Mouse (Mus musculus): Measurements from ENCODE around the gene Fmnl3. TPM values are rescaled to one million over a fixed set of nuclear protein-coding genes. Genes with fewer than 3 reads are reported as not detected.

Gene Fmnl3
- polyA plus RNA-seq, 1 experiment = 8.2 TPM

GRCm38 (mm10) chr15:99283456-99283855 is 86.8 kb downstream of the Fmnl3 start:
- Histone ChIP-seq H3K27me3 (ENCODE audit: control insufficient read depth, insufficient read depth, low read length) (no peaks in the 10 kb centered on the region), H3K4me1 (ENCODE audit: control insufficient read depth, insufficient read depth, insufficient read length, low read length) (peaks cover 12% of the 10 kb centered on the region; the same call in 1 of the 2 replicates), H3K4me3 (ENCODE audit: low read depth, low read length) (no peak overlapping the region), H3K27ac (ENCODE audit: insufficient read depth, low read depth, low read length) (no peak overlapping the region), H3K36me3 (ENCODE audit: control insufficient read depth, insufficient read depth, low read length) (no peaks in the 10 kb centered on the region)
- WGBS = 52% methylated on average over 10 of the region's 10 CpGs
- TF ChIP-seq CTCF (IDR thresholded peaks at IDR 0.05; ENCODE audit: extremely low read depth, insufficient read length, insufficient replicate concordance, low read depth, low read length) = 0 out of 2 replicates have a peak, but pooled peaks have one; percentile 22
- TF ChIP-seq POLR2A (IDR thresholded peaks at IDR 0.05; ENCODE audit: low read depth, low read length) = no peak

DNA sequence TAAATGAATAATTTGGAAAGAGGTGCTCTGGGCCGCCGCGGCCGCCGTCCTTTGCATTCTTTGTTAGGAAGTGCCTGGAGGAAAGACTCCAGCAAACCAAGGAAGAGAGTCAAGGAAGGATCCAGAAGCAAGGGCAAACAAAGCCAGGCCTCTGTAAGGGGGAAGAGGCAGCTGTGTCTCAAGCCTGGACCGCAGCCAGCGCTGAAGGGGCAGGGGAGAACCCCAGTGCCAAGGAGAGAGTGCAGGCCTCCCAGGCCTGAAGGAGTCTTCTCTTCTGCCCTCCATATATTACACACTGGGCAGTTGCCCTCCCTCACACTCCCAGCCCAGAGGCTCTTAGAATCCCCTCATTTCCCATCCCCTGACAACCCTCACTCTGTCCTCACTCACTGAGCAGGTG is 92.0 kb downstream of the Fmnl3 start:
- Histone ChIP-seq H3K27ac (ENCODE audit: insufficient read depth, low read depth, low read length) (no peak overlapping the region), H3K4me1 (ENCODE audit: control insufficient read depth, insufficient read depth, insufficient read length, low read length) (no peaks in the 10 kb centered on the region), H3K27me3 (ENCODE audit: control insufficient read depth, insufficient read depth, low read length) (no peaks in the 10 kb centered on the region), H3K36me3 (ENCODE audit: control insufficient read depth, insufficient read depth, low read length) (no peaks in the 10 kb centered on the region), H3K4me3 (ENCODE audit: low read depth, low read length) (no peak overlapping the region)
- no peak for TF ChIP-seq CTCF (IDR thresholded peaks at IDR 0.05; ENCODE audit: extremely low read depth, insufficient read length, insufficient replicate concordance, low read depth, low read length)
- TF ChIP-seq POLR2A (IDR thresholded peaks at IDR 0.05; ENCODE audit: low read depth, low read length) = no peak
- 50% methylated on average over 7 of the region's 7 CpGs for WGBS

DNA sequence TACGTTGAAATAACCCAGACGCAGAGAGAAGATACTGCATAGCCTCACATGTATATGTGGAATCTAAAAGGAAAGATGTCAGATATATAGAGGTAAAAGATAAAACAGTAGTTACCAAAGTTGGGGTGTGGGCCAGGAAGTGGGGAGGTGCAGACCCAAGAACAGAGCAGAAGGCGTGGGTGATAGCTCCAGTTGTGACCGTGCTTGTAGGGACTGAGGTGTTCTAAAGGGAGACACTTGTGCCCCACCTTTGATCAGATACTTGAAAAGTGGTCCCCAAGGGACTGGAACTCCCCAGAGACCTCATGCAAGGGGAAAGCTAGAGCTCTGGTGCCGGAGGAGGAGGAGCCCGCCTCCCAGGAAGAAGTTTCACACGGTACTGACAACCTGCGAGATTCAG is 94.2 kb downstream of the Fmnl3 start:
- 90% methylated on average over 8 of the region's 8 CpGs for WGBS
- no peak overlapping the region for H3K4me3 ChIP-seq (ENCODE audit: low read depth, low read length)
- no peak for TF ChIP-seq CTCF (IDR thresholded peaks at IDR 0.05; ENCODE audit: extremely low read depth, insufficient read length, insufficient replicate concordance, low read depth, low read length)
- no peak for TF ChIP-seq POLR2A (IDR thresholded peaks at IDR 0.05; ENCODE audit: low read depth, low read length)
- H3K27ac ChIP-seq (ENCODE audit: insufficient read depth, low read depth, low read length) = no peak overlapping the region
- no peaks in the 10 kb centered on the region for H3K27me3 ChIP-seq (ENCODE audit: control insufficient read depth, insufficient read depth, low read length)
- no peaks in the 10 kb centered on the region for H3K36me3 ChIP-seq (ENCODE audit: control insufficient read depth, insufficient read depth, low read length)
- no peaks in the 10 kb centered on the region for H3K4me1 ChIP-seq (ENCODE audit: control insufficient read depth, insufficient read depth, insufficient read length, low read length)

Other genes with a start within 250 kb of the Fmnl3 start
- gene Spats2, start 244.6 kb downstream of the Fmnl3 start, polyA plus RNA-seq (2012; rRNA removed) = 1.6 and 3.9 TPM in 2 replicates
- 0.56 and 3.0 TPM in 2 replicates for gene Kcnh3, start 145.6 kb downstream of the Fmnl3 start, polyA plus RNA-seq (2012; rRNA removed)
- gene Mcrs1, start 118.5 kb downstream of the Fmnl3 start, polyA plus RNA-seq (2012; rRNA removed) = 46.5 and 96.6 TPM in 2 replicates
- 14.4 and 20.8 TPM in 2 replicates for gene Prpf40b, start 75.4 kb downstream of the Fmnl3 start, polyA plus RNA-seq (2012; rRNA removed)
- gene Fam186b, start 74.6 kb downstream of the Fmnl3 start, polyA plus RNA-seq (2012; rRNA removed) = not detected in 2 replicates
- 672 and 1,662 TPM in 2 replicates for gene Tmbim6, start 22.4 kb upstream of the Fmnl3 start, polyA plus RNA-seq (2012; rRNA removed)
- gene Nckap5l, start 87.3 kb upstream of the Fmnl3 start, polyA plus RNA-seq (2012; rRNA removed) = 1.8 and 3.1 TPM in 2 replicates
- gene Bcdin3d, start 104.2 kb upstream of the Fmnl3 start, polyA plus RNA-seq (2012; rRNA removed) = 2.7 and 5.2 TPM in 2 replicates
- gene Faim2, start 157.7 kb upstream of the Fmnl3 start, polyA plus RNA-seq (2012; rRNA removed) = 1.3 and 1.7 TPM in 2 replicates
- not detected in 2 replicates for gene Aqp2, start 208.6 kb upstream of the Fmnl3 start, polyA plus RNA-seq (2012; rRNA removed)
- gene Aqp5, start 220.3 kb upstream of the Fmnl3 start, polyA plus RNA-seq (2012; rRNA removed) = 0.20 and 52.4 TPM in 2 replicates
- gene Aqp6, start 230.9 kb upstream of the Fmnl3 start, polyA plus RNA-seq (2012; rRNA removed) = not detected in 2 replicates